Mouse (Mus musculus) cerebellum, adult 11 months (tissue): ENCODE results near the gene Ncdn.

Source experiments
- DNase-seq: peaks from one replicate; pipeline ENCODE4 v3.0.0; 2022

Ncdn gene

DNA sequence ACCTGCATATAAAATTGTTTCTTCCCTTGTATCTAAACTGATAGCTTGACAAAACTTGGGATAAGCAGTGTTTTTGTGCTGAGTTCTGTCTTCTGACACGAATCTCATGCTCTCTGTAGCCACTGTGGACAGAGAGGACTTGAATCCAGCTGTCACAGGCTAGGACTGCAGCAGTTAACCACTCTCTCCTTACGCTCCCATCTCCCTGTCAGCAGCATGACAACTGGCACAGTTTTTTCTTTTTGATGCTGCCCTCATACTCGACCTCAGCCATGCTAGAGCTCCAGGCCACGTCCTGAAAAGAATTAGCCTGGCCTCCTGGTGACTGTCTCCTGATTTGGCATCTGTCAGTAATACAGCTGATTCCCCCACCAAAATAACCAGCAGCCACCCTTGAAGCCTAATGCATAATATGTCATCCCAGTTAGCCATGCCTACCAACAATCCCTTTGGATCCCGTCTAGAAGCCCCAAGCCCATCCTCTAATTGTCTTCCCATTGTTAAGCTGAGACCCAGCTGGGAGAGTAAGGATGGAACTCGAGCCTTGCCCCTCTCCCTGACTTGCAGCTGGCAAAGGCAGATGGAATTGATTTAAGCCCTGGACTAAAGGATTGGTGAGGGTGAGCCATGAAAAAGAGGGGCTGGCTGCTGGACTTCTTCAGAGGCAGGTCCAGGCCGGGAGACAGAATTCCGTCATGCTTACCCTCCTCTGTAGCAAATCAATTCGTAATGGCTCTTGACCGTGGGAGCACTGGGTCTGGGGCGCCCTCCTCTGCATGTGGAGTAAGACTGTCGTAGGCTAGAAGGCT lies 46.4 kb downstream of the Ncdn start:
- DNase-seq, result no peak

DNA sequence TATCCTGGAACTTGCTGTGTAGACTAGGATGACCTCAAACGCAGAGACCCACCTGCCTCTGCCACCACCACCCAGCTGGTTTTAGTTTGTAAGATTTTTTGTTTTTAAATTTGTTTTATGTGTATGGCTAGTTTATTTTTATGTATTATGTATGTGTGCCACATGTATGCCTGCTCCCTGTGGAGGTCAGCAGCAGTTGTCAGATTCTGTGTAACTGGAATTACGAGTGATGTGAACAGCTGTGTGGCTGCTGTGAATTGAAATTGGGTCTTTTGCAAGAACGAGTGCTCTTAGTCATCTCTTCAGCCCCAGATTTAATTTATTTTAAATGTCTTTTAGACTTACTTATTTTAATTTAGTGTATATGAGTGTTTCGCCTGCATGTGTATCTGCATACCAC lies 56.3 kb downstream of the Ncdn start:
- DNase-seq, result no peak
